Mouse (Mus musculus) lung, adult 18-20 months (tissue): ENCODE data around the gene Slx4.
"Not testable (repeated sequence)": the region's sequence is repeated elsewhere in the genome, so short reads cannot be mapped to it uniquely, and the experiment has no call there.

Experiments used
- DNase-seq, 2 experiments: peaks; one replicate each; pipeline ENCODE4 v3.0.0; 2022; ENCODE audit warnings: mixed read lengths in 2 of 2

The Slx4 gene

DNA sequence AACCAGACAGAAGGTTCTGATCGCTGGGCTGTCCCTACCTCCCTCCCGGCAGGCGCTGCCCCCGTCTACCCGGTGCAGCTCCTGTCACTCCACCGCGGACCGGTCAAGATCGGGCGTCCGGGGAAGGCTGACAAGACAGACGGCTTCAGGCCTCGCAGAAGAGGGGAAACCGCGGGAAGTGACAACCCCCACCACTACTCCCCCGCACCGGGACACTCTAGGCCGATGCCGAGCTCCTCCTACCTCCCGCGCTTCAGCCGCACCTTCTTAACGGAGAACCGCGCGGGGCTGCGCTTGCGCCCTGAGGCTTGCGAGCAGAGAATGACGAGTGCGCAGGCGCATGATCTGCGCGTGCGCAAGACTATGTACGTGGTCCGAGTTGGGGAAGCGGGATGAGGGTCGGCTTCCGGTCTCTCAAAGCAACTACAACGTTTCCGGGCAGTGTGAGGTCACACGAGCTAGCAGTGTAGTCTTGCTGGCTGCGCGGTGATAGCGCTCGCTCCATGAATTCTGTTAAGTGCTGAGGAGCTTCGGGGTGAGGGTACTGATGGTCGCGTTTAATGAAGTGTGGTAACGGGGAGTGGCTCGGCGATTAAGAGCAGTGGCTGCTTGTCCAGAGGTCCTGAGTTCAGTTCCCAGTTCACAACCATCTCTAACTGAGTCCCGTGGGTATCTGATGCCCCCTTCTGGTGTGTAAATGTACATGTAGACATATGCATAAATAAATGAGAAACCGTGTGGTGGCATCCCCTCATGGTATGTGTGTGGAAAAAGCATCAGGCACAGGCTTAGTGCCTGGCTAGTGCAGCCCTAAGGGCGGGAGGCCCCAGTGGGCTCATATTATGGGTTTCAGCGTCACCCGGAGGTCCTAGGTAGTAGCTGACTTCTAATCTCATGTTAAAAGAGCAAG lies at the start of gene Slx4:
Slx4 (minus strand) TSS at position 282 of the 910 bp plus-strand sequence.
- peak; percentile 95 to 96 for DNase-seq

DNA sequence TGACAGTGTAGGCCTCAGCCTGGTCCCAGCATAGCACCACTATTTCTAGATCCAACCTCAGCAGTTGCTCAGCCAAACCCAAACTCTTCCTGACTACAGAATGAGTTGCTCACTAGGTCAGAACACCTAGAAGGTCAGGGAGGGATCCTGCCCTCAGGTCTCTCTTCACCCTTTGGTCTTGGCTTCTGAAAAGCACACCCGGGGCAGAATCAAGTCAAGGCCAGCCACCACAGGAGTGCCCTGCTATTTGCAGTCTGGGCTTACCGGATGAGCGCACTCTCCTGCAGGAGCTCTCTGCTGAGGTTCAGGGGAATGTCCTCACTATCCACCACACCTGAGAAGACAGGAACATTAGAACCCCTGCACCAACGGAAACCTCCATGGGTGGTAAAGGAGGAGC lies 49.0 kb upstream of the Slx4 start:
- no peak for DNase-seq

DNA sequence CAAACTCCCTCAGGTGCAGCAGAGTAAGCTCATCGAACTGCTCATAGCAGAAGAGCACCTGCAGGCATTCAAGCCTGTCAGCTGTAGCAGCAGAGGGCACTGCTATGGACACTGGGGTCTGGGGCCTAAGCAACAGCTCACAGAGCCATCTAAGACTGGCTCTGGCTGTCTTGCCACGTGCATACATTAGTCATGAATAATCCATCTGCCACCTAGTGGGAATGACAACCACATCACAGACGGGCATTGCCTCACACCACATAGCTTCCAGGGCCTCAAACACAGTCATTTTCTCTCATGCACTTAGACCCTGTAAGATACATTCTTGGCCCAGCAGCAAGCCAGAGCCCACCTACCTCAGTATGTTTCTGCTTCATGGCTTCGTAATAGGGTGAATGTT lies 42.0 kb upstream of the Slx4 start:
- no peak for DNase-seq

DNA sequence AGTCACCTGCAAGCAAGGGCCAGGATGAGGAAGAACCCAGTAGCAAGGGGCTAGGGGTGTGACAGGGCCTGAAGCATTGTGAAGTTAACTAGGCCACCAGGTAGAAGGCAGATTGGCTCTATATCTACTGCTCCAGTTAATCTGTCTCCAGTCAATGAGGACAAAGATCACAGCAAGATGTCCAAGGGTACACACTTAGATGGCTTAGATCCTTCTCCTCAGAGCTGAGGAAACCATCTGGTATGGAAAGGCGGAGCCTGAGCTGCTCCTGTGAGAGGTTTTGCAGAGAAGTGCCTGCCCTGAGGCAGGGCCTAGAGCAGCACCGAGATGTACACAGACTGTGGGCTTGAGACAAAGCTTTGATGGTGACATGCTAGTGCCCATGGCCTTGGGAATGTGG lies 40.5 kb upstream of the Slx4 start:
- DNase-seq, result no peak

DNA sequence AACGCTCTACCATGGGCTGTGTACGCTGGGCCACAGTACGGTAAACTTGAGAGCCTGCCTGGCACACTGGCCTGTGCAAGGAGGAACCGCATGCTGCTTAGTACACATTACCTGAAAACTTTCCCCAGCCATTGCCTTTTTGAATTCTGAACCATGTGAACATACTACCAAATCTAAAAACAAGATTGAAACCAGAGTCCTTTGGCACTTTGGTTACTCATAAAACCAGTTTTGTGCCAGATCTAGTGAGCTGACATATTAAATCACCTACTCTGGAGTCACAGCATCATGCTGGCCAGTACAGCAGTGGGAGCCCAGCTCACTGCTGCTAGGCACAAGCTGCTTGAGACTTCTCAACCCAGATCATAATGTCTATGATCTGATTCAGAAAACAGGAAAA lies 38.1 kb upstream of the Slx4 start:
- DNase-seq, result no peak

DNA sequence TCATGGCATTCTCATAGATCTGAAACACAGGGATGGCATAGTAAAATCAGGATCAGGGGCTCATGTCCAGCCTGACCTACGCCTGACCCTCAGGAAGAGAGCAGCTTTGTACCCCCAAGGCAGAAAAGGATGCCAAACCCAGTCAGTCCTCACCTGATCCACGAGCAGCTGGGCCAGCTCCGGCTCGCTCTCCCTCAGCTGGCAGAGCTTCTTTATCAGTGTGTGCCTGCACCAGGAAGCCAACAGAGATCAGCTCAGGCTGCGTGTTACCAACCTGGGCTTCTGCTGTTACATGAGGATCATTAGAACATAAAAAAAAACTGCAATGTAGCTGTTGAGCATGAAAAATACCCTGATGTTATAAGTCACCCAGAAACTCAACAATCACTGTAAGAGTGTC lies 36.6 kb upstream of the Slx4 start:
- no peak for DNase-seq

DNA sequence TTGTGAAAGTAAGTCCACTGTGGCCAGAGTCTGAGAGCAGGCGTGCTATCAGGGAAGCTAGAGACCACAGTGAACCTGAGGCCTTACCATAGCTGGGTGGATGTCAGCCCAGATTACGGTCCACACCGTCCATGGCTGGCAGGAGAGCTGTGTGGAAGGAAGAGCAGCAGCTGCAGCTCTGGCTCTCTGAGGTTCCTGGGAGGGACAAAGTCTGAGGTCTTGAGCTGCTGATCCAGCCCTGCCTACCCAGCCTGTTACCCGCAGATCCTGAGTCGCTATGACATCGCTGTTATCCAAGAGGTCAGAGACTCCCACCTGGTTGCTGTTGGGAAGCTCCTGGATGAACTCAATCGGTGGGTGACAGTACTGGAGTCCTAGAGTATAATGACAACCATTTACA lies 34.1 kb upstream of the Slx4 start:
- no peak for DNase-seq

DNA sequence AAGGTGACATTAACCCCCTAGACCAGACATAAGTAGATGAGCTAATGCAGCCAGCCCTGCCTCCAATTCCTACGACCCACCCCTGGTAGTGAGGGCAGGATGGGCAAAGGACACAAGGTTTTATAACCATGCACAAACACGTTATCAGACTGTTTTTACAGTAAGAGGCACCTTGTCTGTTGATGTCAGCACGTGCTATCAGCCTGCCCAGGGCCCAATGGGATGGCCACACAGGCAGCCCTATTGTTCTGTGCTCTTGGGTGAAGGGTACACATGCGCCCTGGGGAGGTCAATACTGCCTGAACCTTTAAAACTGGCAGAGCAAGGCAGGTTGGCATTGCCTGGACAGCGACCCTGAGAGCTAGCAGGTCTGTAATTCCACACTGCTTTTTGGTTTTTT lies 33.2 kb upstream of the Slx4 start, which contains the start of gene Dnase1:
Dnase1 (plus strand) TSS at position 136 of the 400 bp plus-strand sequence.
- no peak for DNase-seq

DNA sequence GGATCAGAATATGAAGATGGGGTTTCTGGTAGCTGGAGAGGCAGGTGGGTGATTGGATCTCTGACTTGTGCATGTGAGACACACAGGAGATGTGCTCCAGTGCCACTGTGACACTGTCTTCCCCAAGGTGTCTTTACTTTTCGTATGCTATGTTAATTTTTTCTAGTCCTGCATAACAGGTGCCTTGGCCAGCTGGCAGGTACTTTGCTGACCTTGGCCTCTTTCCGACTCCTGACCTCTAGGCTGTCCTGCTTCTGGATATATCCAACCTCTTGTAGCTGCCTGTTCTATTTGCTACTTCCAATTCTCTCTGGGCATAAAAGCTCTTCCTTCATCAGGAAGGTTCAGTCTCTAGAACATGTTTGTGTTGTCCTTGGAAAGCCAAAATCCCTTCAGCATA lies 32.0 kb upstream of the Slx4 start:
- no peak for DNase-seq

DNA sequence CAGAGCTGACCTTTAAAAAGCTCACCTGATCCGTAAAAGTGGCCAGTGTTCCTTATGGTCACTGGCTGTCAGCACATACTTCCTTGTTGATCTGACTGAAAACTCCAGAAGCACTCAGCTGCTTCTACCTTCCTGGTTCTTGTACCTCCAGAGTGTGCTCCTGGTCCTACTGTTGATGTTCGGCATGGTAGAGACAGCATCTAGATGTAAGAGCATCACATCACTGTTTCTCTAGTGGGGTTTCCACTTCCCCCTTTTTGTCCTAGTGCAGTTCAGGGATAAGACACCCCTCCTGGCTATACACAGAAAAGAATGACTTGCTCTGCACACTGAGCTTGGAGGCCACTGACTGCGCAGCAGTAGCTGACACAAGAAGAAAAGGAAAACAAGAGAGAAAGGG lies 30.9 kb upstream of the Slx4 start:
- DNase-seq, result no peak

DNA sequence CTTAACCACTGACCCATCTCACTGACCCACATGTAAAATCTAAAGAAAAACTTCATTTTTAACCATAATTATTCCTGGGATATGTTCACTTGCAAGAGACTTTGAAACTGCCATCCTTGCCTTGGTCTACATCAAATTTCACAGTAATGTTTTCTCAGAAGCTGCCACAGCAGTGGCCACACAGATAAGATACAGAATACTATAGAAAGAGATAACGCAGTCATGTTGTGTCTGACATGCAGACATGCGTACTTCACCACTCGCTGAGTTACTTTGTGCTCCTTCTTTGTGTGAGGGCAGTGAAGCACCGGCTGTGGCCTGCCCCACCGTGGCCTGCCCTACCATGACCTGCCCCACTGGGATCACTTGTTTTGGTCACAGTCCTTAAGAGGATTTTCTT lies 30.4 kb upstream of the Slx4 start:
- DNase-seq, result no peak

DNA sequence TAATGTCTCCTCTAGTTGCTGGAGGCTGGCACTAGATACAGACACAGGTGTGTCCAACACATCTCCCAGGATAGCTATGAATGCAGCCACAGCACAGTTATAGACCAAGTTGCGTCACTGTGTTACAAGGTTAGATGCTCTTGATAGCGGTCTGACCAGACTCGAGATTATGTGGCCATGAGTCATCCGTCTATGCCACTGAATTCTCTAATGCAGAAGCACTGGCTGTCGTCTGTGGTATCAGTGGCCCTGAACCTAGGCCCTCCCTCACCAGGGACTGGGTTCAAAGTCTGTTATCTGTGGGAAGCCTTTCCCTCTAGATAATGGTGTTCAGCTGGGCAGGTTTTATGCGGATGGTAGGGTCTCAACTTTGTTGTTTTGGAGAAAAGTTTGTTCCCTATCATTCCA lies 28.8 kb upstream of the Slx4 start:
- DNase-seq, result no peak

DNA sequence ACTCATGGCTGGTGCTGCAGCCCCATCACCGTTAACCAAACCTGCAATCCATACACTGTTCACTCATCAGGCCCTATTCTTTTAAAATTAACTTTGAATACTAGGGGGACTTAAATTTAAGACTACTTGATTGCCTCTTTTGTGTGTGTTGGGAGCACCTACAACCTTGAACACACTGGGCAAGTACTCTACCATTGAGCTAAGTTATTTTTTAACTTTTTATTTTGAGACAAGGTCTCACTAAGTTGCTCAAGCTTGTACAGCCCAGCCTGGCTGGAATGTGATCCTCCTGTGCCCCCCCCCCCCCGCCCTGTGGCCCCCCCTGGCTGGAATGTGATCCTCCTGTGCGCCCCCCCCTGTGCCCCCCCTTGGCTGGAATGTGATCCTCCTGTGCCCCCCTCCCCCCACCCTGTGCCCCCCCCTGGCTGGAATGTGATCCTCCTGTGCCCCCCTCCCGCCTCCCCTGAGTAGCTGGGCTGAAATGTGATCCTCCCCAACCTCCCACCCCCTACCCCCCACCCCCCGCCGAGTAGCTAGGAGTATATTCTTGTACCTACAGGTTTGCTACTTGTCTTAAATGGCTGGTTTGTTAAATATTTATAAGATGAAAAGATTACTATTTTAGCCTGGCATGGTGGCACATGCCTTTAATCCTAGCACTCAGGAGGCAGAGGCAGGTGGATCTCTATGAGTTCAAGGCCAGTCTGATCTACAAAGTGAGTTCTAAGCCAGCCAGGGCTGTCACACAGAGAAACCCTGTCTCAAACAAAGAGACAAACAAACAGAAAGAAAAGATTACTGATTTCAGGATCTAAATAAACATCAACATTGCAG lies 28.1 kb upstream of the Slx4 start:
- no peak for DNase-seq

DNA sequence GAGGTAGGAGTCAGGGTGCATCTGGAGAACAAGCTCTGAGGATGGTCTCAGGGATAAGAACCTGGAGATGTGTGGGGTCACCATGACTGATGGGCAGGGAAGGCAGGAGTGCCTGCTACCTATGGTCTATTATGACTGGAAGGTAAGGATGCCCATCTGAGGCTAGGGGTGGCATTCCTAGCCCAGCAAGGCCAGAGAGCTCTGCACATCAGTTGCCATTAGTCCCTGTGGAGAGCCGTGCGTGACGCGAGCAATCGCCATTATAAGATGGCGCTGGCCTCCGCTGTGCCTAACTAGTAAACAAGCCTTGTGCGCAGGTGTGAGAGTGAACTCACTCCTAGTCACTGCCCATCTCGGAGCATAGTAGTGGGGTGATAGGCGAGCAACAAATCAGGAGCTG lies 26.9 kb upstream of the Slx4 start:
- DNase-seq, result no peak

DNA sequence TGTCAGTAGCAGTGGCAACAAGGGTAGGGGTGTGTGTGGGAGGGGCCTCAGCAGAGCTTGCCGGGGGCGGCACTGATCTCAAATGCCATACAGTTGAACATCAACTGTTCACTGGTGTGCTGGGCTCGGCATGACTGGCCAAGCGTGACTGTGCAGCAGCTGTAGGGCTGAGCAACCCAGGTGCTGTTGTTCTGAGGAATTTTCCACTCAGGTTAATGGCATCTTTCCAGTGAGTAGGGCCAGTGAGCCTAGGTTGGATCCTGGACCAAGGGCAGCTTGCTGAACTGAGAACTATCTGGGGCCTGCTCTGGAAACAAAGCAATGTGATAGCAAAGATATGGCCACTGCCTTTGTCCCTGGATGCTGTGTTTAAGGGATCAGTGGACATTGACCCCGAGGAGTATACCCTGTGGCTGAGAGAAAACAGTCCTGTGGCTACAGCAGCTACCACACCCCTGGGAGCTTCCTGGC lies 25.8 kb upstream of the Slx4 start:
- DNase-seq, result no peak

DNA sequence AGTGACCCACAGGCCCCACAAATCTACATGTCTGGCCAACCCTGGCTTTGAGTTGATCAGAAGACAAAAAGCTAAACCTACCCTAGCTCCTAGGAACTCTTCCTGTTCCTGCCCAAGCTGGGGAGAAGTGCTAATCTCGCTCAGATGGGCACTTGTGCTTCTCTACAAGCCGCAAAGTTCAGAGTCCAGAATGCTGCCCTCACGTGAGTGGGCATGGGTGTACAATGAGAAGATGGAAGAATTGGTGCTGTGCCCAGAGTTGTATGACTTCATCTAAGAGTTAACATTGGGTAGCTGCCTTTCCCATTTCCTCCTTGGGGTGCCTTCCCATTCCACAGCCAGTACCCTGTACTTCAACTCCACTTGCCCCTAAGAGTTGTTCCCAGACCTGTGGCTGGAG lies 23.6 kb upstream of the Slx4 start:
- no peak for DNase-seq

DNA sequence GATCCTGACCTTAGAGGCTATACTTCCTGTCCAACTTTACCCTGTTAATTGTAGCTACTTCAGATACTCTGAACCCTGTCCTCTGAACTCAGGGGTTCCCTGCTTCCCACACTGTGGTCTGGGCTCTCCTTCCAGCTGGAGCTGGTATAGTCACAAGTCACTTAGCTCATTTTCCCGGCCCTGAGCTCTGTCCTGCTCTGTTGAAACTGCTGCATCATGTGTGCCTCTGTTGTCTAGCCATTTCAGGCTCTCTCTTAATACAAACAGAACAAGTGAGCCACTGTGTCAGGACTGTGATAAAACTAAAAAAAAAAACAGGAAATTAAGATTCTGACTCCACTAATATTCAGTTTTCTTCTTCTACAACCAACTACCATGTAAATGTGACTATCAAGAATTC lies 23.1 kb upstream of the Slx4 start:
- no peak for DNase-seq

DNA sequence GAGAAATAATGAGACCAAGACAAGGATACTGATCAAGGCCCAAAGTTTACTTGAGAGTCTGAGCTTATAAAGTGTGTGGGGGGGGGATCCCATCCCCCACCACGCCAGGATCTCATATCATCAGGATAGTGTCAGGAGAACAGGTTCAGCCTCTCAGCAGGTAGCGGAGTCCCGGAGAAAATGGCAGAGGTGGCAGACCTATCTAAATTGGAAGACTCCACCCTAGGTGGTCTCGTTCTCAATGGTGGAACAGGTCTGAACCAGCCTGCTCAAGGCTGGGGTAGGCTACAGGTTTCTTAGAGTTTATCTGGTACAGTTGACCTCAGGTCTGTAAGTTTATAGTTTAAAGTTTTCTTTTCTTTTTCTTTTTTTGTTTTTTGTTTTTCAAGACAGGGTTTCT lies 19.1 kb upstream of the Slx4 start:
- no peak for DNase-seq

DNA sequence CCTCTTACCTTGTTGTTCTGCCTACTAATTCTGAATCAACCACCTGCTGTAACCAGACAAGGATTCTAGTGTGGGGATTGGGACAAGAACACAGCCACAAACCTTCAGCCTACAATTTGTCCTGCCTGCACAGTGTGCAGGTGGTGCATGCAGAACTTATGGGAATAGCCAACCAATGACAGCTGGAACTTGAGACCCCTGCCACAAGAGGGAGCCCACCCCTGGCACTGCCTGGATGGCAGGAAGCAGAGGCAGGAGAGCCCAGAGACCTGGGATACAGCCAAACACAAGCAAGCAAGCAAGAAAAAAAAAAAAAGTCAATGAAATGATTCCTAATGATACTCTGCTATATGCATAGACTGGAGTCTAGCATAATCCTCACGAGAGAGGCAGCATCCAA lies 17.7 kb upstream of the Slx4 start:
- no peak for DNase-seq

DNA sequence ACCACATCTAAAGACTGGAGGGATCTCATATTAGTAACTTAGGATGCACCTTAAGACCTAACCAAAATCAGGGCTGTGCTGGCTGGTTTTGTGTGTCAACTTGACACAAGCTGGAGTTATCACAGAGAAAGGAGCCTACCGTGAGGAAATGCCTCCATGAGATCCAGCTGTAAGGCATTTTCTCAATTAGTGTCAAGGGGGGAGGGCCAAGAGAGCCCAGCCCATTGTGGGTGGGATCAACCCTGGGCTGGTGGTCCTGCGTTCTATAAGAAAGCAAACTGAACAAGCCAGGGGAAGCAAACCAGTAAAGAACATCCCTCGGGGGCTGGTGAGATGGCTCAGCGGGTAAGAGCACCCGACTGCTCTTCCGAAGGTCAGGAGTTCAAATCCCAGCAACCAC lies 13.9 kb upstream of the Slx4 start:
- not testable (repeated sequence) for DNase-seq

DNA sequence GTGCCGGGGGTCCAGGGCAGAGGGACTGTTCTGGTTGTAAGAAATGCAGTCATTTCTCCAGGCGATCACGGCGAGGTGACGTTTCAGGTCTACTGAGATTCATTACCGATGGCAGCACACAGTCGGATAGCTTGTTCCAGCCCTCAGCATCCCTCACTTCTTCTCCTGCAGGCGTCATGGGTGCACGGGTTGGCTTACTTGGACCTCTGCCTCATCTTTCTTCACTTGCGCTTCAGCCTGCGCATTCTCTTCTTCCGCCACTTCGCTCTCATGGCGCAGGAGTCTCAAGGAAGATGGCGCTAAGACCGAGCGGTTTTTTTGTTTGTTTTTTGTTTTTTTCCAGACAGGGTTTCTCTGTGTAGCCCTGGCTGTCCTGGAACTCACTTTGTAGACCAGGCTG lies 13.2 kb upstream of the Slx4 start:
- DNase-seq, result not testable (repeated sequence)

DNA sequence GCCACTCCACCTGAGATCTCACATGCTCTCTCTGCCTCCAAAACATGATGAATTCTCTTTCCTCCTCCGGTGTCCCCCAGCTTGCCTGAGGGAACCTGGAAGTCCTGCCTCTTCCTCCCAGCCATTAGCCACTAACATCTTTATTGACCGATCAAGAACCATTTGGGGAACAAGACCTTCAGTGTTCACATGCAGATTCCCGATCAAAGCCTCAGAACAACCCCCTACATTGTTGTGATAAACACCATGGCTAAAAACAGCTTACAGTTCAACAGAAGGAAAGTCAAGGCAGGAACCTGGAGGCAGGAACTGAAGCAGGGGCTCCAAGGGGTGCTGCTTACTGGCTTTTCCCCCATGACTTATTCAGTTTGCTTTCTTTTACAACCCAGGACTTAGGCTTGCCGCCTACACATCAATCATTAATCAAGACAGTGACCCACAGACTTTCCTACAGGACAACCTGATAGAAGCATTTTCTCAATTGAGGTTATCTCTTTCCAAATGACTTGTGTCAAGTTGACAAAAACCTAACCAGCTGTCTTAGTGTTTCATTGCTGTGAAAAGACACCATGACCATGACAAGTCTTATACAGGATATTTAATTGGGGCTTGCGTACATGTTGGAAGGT lies 10.6 kb upstream of the Slx4 start:
- DNase-seq, result no peak

DNA sequence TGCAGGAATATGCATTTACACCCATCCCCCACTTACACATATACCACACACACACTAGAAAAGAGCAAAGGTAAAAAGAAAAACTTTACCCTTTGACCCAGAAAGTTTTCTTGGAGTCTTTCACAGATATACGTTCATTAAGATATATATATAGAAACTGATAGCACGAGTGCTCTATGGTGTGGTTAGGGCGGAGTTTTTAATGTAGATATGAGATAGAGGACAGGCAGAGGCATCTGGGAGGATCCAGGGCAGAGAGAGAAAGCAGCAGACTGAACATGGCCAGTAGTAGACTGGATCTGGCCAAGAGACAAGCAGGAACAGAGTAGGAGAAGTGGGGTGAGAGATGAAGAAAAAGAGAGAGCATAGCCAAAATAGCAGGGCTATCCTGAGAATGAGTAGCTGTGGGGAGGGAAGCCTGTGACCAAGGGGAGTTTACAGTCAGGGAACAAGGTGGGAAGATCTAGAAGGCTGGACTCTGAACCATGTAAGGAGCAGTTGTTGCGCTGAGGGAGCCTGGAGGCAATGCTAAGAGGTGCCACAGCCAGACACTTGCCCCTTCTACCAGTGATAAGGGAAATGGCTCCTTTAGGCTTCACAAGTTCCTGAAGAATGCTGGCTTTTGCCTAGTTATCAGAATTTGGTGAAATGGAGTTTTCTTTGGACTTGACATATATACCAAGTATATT lies 9.5 kb upstream of the Slx4 start:
- DNase-seq, result no peak
